Mouse (Mus musculus) Patski (cell line): ENCODE data around the gene Fam129a. TPM values are rescaled to one million over a fixed set of nuclear protein-coding genes. Genes with fewer than 3 reads are reported as not detected.

Experiments used
- ATAC-seq: fragments of 100-300 bp; one replicate; pipeline ENCODE4 v1.8.0; 2021
- CTCF ChIA-PET: fragments of 350-600 bp; sonication (Branson Sonifier 250); formaldehyde crosslinking; loops from one replicate; lab custom pipeline; 2022; ENCODE audit warnings: inconsistent platforms; lab: Charles Lee
- POLR2A ChIA-PET: fragments of 350-600 bp; sonication (Branson Sonifier 250); formaldehyde crosslinking; loops from one replicate; lab custom pipeline; 2022; ENCODE audit warnings: antibody characterized with exemption, inconsistent platforms; lab: Charles Lee
- DNase-seq: peaks from one replicate; pipeline ENCODE4 v3.0.0-alpha.2; 2011; ENCODE audit warnings: low read depth, low spot score
- H3K27me3 ChIP-seq: fragments of 371-371 bp; one replicate; pipeline ENCODE4 v1.5.1; 2021
- CTCF ChIP-seq: fragments of 100-300 bp; IDR thresholded peaks from one replicate; pipeline ENCODE4 v1.5.1; 2021
- in situ Hi-C: fragments of 300-500 bp; cut with MboI; formaldehyde crosslinking; loops from 3 replicates; pipeline ENCODE4 v1.11.1; 2018; ENCODE audit warnings: low pct_unique_long_range_greater_than_20kb, mixed read lengths
- polyA plus RNA-seq: library from polyadenylated mRNA; unstranded; gene quantifications from one replicate; pipeline ENCODE4 v1.2.3, GENCODE M21; 2021

Fam129a gene
- polyA plus RNA-seq: 0.27 TPM

DNA sequence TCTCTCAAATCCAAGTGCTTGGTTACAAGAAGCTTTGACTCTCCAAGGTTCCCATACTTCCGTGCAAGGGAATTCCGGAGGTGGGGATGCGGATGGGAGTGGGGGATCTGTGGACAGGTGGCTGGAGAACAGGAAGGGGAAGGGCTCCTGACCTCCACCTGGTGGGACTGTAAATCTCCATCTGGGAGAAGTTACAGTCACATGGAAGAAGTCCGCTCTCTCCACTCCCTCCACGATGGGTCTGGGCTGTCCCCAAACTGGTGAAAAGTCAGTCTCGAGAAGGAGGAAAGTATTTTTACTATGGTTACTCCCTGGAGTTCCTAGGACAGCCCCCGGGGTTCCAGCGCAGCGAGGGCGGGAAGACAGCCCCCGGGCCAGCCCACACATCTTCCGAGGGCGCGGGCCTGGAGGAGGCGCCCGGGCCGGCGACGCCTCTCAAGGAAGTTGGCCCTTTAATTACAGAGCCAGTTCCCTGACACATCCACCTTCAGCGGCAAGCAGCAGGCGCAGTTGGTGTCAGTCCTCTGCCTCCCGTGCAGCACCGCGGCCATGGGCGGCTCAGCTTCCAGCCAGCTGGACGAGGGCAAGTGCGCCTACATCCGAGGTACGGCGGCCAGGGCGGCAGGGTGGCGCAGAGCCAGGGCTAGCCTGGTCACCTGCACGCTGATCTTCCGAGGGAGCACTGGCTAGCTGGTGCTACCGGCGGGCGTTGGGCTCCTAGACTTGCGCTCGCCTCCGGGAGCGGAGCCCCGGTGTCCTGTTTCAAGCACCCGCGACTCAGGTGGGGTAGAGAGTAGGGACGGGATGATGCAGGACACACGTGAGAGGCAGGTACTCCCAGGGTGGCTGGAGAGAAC, at the start of gene Fam129a:
Gene Fam129a, plus strand, starts transcription at position 206 of the 857 bp plus-strand sequence.
- no peak for ATAC-seq

DNA sequence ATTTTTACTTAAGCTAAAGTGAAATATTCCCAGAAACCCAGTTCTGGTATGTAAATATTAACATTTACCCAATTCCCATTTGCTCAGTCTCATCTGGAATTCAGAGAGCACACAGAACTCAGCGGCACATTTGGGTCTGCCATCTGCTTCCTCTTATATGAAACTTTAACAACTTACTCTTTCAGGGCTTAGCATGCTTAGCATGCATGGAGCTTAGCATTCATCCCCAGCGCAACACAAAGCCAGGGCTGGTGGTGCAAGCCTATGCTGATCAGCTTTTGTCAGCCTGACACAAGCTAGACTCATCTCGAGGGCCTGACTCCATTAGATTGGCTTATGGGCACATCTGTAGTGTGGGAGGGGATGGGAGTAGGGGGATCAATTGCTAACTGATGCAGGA, 44.3 kb upstream of the Fam129a start:
- no peak for TF ChIP-seq CTCF
- CTCF ChIA-PET: no interaction called here
- in situ Hi-C loops: no loop called here

More for the DNA sequence above, at the start of gene Fam129a:
- CTCF ChIA-PET: interaction anchor here (1.2 to 1.9 kb wide), 2 partner anchors 9 to 135 kb away, joined by 5 read pairs; no protein-coding TSS in a partner anchor
- TF ChIP-seq CTCF: no peak
- in situ Hi-C loops: no loop called here
- POLR2A ChIA-PET: no interaction called here
- no peaks in the 10 kb centered on the region for H3K27me3 ChIP-seq
- no peak for DNase-seq

DNA sequence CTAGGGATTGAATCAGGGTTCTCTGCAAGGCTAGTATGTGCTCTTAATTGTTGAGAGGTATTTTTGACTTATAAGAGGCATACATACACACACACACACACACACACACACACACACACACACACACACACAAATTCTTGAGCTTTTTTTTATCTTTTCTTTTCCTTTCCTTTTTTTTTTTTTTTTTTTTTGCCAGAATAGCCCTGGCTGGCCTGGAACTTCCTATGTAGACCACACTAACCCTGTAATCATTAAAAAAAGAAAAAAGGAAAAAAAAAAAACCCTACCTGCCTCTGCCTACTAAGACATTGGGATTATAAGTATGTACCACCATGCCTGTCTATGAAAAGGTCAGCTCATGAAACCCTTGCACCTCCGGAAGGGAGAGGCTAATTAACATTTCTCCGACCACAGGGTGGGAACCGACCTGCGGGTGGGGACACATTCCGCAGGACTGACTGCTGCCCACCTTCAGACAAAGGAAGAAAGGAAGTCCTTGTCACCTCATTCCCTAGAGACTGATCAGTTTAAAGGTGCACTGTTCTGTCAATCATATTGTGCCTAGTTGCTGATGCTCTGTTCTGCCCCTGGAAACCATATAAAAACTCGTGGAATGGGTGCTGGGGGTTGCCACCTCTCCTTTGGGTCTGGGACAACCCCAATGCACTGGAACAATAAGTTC, 27.0 kb upstream of the Fam129a start:
- POLR2A ChIA-PET: no interaction called here
- CTCF ChIA-PET: interaction anchor here (1.1 to 1.2 kb wide), 2 partner anchors 20 to 162 kb away, joined by 3 read pairs; no protein-coding TSS in a partner anchor
- no peaks in the 10 kb centered on the region for H3K27me3 ChIP-seq
- no peak for DNase-seq
- ATAC-seq: no peak
- in situ Hi-C loops: no loop called here
- no peak for TF ChIP-seq CTCF

More for the DNA sequence above, 44.3 kb upstream of the Fam129a start:
- ATAC-seq (no peak), DNase-seq (no peak)
- H3K27me3 ChIP-seq: no peaks in the 10 kb centered on the region
- POLR2A ChIA-PET: interaction anchor here (0.7 kb wide), 1 partner anchor 417 kb away, joined by 5 read pairs; no protein-coding TSS in a partner anchor

DNA sequence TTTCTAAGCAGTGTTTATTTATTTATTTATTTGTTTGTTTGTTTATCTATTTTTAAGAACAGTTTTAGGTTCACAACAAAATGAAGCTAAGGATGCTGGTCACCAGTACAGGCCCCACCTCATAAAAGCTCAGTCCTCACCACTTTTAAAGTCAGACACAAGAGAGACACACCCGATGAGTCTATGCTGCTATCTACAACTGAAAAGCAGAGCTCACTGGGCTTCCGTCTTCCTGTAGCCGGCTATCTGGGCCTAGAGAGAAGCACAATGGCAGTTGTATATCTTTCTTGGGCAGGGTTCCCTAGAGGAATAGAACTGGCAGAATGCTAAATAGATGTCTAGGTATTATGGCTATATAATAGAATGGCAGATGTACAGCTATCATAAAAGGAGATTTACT, 26.4 kb upstream of the Fam129a start:
- ATAC-seq (no peak), DNase-seq (no peak)
- ChIA-PET CTCF (interaction anchor here (1.1 to 1.2 kb wide), 2 partner anchors 20 to 162 kb away, joined by 3 read pairs; no protein-coding TSS in a partner anchor), POLR2A (no interaction called here)
- TF ChIP-seq CTCF: no peak
- in situ Hi-C loops: no loop called here
- H3K27me3 ChIP-seq: no peaks in the 10 kb centered on the region

DNA sequence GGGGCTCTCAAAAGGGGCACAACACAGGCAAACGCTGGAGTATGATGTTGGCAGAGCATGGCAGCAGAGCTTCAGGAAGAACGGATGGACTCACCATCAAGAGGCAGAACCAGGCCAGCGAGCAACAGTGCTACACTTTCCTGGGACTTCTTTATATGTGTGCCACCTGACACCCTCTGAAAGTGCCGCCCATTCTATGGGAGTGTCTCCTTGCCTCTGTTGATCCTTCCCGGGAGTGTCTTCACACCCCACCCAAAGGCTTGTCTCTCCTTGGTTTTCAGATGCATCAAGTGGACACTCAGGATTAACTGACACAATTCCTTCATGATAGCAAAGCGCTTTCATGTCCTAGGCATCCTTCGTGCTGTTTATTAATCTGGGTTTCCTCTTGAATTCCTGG, 25.4 kb upstream of the Fam129a start:
- no peak for ATAC-seq
- POLR2A ChIA-PET: no interaction called here

DNA sequence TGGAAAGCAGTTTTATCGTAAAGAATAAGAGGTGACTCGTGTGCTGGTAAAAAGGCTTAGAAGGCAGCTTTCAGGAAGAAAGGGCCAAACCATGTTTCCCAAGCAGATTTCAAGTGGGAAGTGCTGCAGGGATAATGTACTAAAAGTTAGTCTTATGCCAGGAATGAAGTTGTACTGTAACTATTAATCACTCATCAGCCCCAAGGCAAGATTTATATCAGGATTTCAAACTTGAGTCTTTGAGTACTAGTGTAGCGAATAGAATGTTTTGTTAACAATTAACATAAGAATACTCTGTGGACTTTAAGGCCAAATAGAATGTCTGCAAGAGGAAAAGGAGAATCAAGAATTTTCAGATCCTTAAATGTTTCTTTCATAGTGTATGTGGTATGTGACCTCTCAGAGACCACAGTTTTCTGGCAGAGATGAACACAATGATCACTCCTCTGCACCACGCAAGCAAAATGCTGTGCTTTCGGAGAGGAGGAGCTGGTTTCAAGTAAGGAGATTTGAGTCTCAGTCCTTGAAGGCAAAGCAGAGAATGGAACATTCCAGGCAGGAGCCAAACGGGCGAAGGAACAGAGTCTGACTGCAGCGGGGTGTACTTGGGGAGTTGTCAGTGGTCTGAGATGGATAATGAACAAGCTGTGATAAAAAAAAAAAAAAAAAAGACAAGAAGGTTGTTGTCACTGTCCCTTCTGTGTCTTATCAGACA, 21.9 kb upstream of the Fam129a start:
- ATAC-seq: no peak
- H3K27me3 ChIP-seq: no peaks in the 10 kb centered on the region
- DNase-seq: peak; percentile 19
- in situ Hi-C loops: no loop called here
- ChIA-PET POLR2A (no interaction called here), CTCF (interaction anchor here (1.0 kb wide), 1 partner anchor 28 kb away, joined by 3 read pairs; no protein-coding TSS in a partner anchor)
- no peak for TF ChIP-seq CTCF

More for the DNA sequence above, 25.4 kb upstream of the Fam129a start:
- H3K27me3 ChIP-seq: no peaks in the 10 kb centered on the region
- in situ Hi-C loops: no loop called here
- CTCF ChIA-PET: no interaction called here
- TF ChIP-seq CTCF: no peak
- no peak for DNase-seq

DNA sequence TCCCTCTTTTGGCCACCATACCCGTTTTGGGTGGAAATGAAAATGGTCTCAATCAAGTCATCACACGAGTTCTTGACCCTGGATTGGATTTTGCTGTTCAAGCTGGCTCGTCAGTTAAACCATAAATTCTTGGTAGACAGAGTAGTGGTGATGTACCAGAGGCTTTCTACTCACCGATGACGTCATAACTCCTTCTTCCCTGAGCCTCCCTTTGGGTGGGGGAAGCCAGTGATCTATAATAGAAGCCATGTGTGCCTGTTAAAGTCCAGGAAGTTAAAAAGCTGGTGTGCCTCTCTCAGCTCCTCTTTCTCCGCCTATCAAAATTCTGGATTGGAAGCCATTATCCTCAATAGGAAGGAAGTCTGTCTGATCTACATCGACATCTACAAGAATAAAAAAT, 21.2 kb upstream of the Fam129a start:
- ChIA-PET POLR2A (no interaction called here), CTCF (interaction anchor here (1.0 kb wide), 1 partner anchor 27 kb away, joined by 3 read pairs; no protein-coding TSS in a partner anchor)
- DNase-seq (no peak), ATAC-seq (no peak)
- TF ChIP-seq CTCF: no peak
- H3K27me3 ChIP-seq: no peaks in the 10 kb centered on the region
- in situ Hi-C loops: no loop called here

DNA sequence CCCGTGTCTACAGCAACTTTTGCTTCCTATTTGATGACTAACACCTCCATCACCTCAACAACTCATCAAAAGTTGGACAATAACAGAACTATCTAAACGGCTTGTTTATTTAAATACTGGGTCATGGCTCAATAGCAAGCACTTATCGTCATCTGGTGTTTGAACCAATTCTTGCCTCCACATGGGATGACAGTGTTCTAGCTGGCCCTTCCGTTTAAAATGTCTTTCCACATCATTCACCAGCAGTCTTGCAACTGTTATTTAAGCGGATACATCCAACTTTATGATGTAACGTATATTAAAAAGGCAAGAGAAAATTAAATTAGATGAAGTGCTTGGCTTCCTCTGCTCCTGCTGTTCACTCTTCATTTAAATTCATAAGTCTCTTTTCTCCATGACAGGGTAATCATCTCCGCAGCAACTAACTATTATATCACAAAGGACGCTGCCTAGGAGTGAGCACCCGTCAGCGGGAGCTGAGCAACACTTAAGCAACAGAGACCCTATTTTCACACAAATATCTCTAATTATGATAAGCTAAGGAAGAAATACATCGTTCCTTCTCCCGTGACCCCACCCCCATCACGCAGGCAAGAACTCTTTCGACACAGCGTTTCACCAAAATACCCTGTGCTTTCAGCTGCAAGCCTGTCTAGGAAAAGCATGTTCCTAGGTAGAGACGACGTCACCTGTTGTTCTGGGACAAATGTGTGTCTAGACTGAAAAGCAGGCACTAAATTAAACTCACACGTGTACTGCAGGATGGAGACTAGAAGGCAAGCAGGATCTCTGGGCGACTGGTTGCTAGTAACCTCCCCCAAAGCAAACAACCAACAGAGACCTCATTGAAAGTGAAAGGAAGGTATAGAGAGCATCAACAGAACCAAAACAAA, 20.2 kb upstream of the Fam129a start:
- H3K27me3 ChIP-seq: no peaks in the 10 kb centered on the region
- TF ChIP-seq CTCF: no peak
- ChIA-PET CTCF (no interaction called here), POLR2A (interaction anchor here (0.7 kb wide), 1 partner anchor 156 kb away, joined by 3 read pairs; no protein-coding TSS in a partner anchor)
- in situ Hi-C loops: no loop called here
- ATAC-seq (no peak), DNase-seq (no peak)

DNA sequence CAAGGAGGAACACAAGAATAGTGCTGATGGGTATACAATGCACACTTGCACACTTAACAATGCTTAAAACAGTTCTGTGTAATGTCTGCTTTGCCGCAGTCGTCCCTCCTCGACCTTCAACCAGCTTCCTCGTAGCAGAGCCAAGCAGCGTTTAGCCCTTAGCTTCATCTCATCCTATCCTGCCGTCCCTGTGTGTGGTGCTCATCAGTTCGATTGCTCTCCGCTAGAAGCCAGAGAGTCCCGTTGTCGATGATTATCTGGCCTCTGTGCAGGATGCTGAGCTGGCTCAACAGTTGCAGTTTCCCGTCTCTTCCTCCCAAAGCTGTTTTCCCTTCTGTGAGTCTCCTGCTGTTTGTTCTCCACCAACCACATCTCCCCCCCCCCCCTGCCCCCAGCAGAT, 10.4 kb upstream of the Fam129a start:
- no peak for TF ChIP-seq CTCF
- in situ Hi-C loops: loop anchor here (5.0 kb wide), 1 partner anchor 147 kb away; no protein-coding TSS in a partner anchor
- no peak for DNase-seq
- ATAC-seq: no peak
- H3K27me3 ChIP-seq: no peaks in the 10 kb centered on the region
- ChIA-PET POLR2A (interaction anchor here (1.0 kb wide), 1 partner anchor 134 kb away, joined by 3 read pairs; no protein-coding TSS in a partner anchor), CTCF (interaction anchor here (3.0 kb wide), 1 partner anchor 146 kb away, joined by 24 read pairs; no protein-coding TSS in a partner anchor)
